Mouse (Mus musculus): ENCODE measurements around the gene Pikfyve. TPM values are rescaled to one million over a fixed set of nuclear protein-coding genes. Genes with fewer than 3 reads are reported as not detected.
"Not testable (repeated sequence)": the region's sequence is repeated elsewhere in the genome, so short reads cannot be mapped to it uniquely, and the experiment has no call there.

The Pikfyve gene
- polyA plus RNA-seq, 1 experiment = 2.6 TPM

- H3K36me3 ChIP-seq (replicated peaks; ENCODE audit: low read length) = peaks cover 90% of the 10 kb centered on the region
- peaks cover 35% of the 10 kb centered on the region for H3K9me3 ChIP-seq
- no peaks in the 10 kb centered on the region for H3K4me1 ChIP-seq
- no peak for TF ChIP-seq GATA1 (IDR thresholded peaks at IDR 0.05; ENCODE audit: borderline replicate concordance, low read length)
- no peak for TF ChIP-seq FLI1 (IDR thresholded peaks at IDR 0.05; ENCODE audit: low read length)
- H3K4me3 ChIP-seq (replicated peaks) = no peak overlapping the region
- no peaks in the 10 kb centered on the region for H3K27me3 ChIP-seq (replicated peaks)
Measured at GRCm38 (mm10) chr1:65213214-65213613, 26.7 kb downstream of the Pikfyve start.

- TF ChIP-seq FLI1 (IDR thresholded peaks at IDR 0.05; ENCODE audit: low read length) = no peak
- TF ChIP-seq GATA1 (IDR thresholded peaks at IDR 0.05; ENCODE audit: borderline replicate concordance, low read length) = no peak
- Histone ChIP-seq H3K27me3 (replicated peaks) (no peaks in the 10 kb centered on the region), H3K9me3 (peaks cover 6% of the 10 kb centered on the region), H3K36me3 (replicated peaks; ENCODE audit: low read length) (peaks cover 91% of the 10 kb centered on the region), H3K4me3 (replicated peaks) (no peak overlapping the region), H3K4me1 (no peaks in the 10 kb centered on the region)
Measured at GRCm38 (mm10) chr1:65217567-65217966, 31.1 kb downstream of the Pikfyve start.

GRCm38 (mm10) chr1:65217972-65218371 lies 31.5 kb downstream of the Pikfyve start:
- peaks cover 90% of the 10 kb centered on the region for H3K36me3 ChIP-seq (replicated peaks; ENCODE audit: low read length)
- no peak for TF ChIP-seq FLI1 (IDR thresholded peaks at IDR 0.05; ENCODE audit: low read length)
- no peaks in the 10 kb centered on the region for H3K4me1 ChIP-seq
- H3K9me3 ChIP-seq = peaks cover 6% of the 10 kb centered on the region
- no peaks in the 10 kb centered on the region for H3K27me3 ChIP-seq (replicated peaks)
- H3K4me3 ChIP-seq (replicated peaks) = no peak overlapping the region

GRCm38 (mm10) chr1:65223654-65224053 lies 37.2 kb downstream of the Pikfyve start:
- Histone ChIP-seq H3K9me3 (no peaks in the 10 kb centered on the region), H3K4me3 (replicated peaks) (no peak overlapping the region), H3K27me3 (replicated peaks) (no peaks in the 10 kb centered on the region), H3K4me1 (peaks cover 5% of the 10 kb centered on the region), H3K36me3 (replicated peaks; ENCODE audit: low read length) (peaks cover 88% of the 10 kb centered on the region)
- TF ChIP-seq GATA1 (IDR thresholded peaks at IDR 0.05; ENCODE audit: borderline replicate concordance, low read length) (no peak), FLI1 (IDR thresholded peaks at IDR 0.05; ENCODE audit: low read length) (no peak)

- Histone ChIP-seq H3K36me3 (replicated peaks; ENCODE audit: low read length) (peaks cover 67% of the 10 kb centered on the region), H3K4me1 (peaks cover 5% of the 10 kb centered on the region), H3K9me3 (no peaks in the 10 kb centered on the region), H3K4me3 (replicated peaks) (no peak overlapping the region), H3K27me3 (replicated peaks) (no peaks in the 10 kb centered on the region)
- TF ChIP-seq GATA1 (IDR thresholded peaks at IDR 0.05; ENCODE audit: borderline replicate concordance, low read length) (no peak), FLI1 (IDR thresholded peaks at IDR 0.05; ENCODE audit: low read length) (no peak)
Measured at GRCm38 (mm10) chr1:65227681-65228080, 41.2 kb downstream of the Pikfyve start.

- H3K36me3 ChIP-seq (replicated peaks; ENCODE audit: low read length) = peaks cover 67% of the 10 kb centered on the region
- not testable (repeated sequence) for H3K27me3 ChIP-seq (replicated peaks); H3K4me3 ChIP-seq (replicated peaks)
Measured at GRCm38 (mm10) chr1:65229768-65230167, 43.3 kb downstream of the Pikfyve start.

GRCm38 (mm10) chr1:65230566-65230965 lies 44.1 kb downstream of the Pikfyve start:
- no peak for TF ChIP-seq FLI1 (IDR thresholded peaks at IDR 0.05; ENCODE audit: low read length)
- no peak for TF ChIP-seq GATA1 (IDR thresholded peaks at IDR 0.05; ENCODE audit: borderline replicate concordance, low read length)
- peaks cover 70% of the 10 kb centered on the region for H3K36me3 ChIP-seq (replicated peaks; ENCODE audit: low read length)
- H3K9me3 ChIP-seq = no peaks in the 10 kb centered on the region
- H3K4me3 ChIP-seq (replicated peaks) = no peak overlapping the region
- no peaks in the 10 kb centered on the region for H3K27me3 ChIP-seq (replicated peaks)
- H3K4me1 ChIP-seq = 0 out of 2 replicates have a peak, but pooled peaks cover 2% of the 10 kb centered on the region

More at GRCm38 (mm10) chr1:65229768-65230167, 43.3 kb downstream of the Pikfyve start:
- H3K4me1 ChIP-seq, H3K9me3 ChIP-seq: not testable (repeated sequence)

GRCm38 (mm10) chr1:65237712-65238111 lies 51.2 kb downstream of the Pikfyve start:
- Histone ChIP-seq H3K4me3 (replicated peaks) (no peak overlapping the region), H3K27me3 (replicated peaks) (no peaks in the 10 kb centered on the region), H3K36me3 (replicated peaks; ENCODE audit: low read length) (peaks cover 81% of the 10 kb centered on the region), H3K9me3 (no peaks in the 10 kb centered on the region), H3K4me1 (peaks cover 19% of the 10 kb centered on the region)
- TF ChIP-seq FLI1 (IDR thresholded peaks at IDR 0.05; ENCODE audit: low read length) (no peak), GATA1 (IDR thresholded peaks at IDR 0.05; ENCODE audit: borderline replicate concordance, low read length) (no peak)

GRCm38 (mm10) chr1:65245637-65246036 lies 59.2 kb downstream of the Pikfyve start:
- Histone ChIP-seq H3K36me3 (replicated peaks; ENCODE audit: low read length) (peaks cover 73% of the 10 kb centered on the region), H3K4me1 (peaks cover 2% of the 10 kb centered on the region; the same call in 1 of the 2 replicates), H3K27me3 (replicated peaks) (no peaks in the 10 kb centered on the region), H3K9me3 (no peaks in the 10 kb centered on the region), H3K4me3 (replicated peaks) (no peak overlapping the region)
- TF ChIP-seq FLI1 (IDR thresholded peaks at IDR 0.05; ENCODE audit: low read length) = no peak
- no peak for TF ChIP-seq GATA1 (IDR thresholded peaks at IDR 0.05; ENCODE audit: borderline replicate concordance, low read length)

- TF ChIP-seq FLI1 (IDR thresholded peaks at IDR 0.05; ENCODE audit: low read length) (no peak), GATA1 (IDR thresholded peaks at IDR 0.05; ENCODE audit: borderline replicate concordance, low read length) (no peak)
- H3K27me3 ChIP-seq (replicated peaks) = no peaks in the 10 kb centered on the region
- H3K9me3 ChIP-seq = no peaks in the 10 kb centered on the region
- peaks cover 10% of the 10 kb centered on the region for H3K4me1 ChIP-seq
- H3K4me3 ChIP-seq (replicated peaks) = no peak overlapping the region
- peaks cover 33% of the 10 kb centered on the region for H3K36me3 ChIP-seq (replicated peaks; ENCODE audit: low read length)
Measured at GRCm38 (mm10) chr1:65280461-65280860, 94.0 kb downstream of the Pikfyve start.

- H3K36me3 ChIP-seq (replicated peaks; ENCODE audit: low read length) = peaks cover 21% of the 10 kb centered on the region
- peaks cover 10% of the 10 kb centered on the region for H3K4me1 ChIP-seq
- no peak within 1 kb of the TSS for H3K4me3 ChIP-seq (replicated peaks)
- no peak for TF ChIP-seq FLI1 (IDR thresholded peaks at IDR 0.05; ENCODE audit: low read length)
- no peak for TF ChIP-seq GATA1 (IDR thresholded peaks at IDR 0.05; ENCODE audit: borderline replicate concordance, low read length)
- H3K27me3 ChIP-seq (replicated peaks) = no peaks in the 10 kb centered on the region
- no peaks in the 10 kb centered on the region for H3K9me3 ChIP-seq
Measured at GRCm38 (mm10) chr1:65281756-65282155, 95.3 kb downstream of the Pikfyve start, which contains the start of gene Pth2r. Pth2r (plus strand) TSS chr1:65282056.
